Mouse (Mus musculus) urinary bladder, postnatal 25 days (tissue): ENCODE results near the gene Pax4.
A peak's percentile ranks its signal among the peaks of the same experiment; 100 is the strongest.

Experiments used
- DNase-seq: peaks from one replicate; pipeline ENCODE4 v3.0.0; 2022; ENCODE audit warnings: low spot score

The Pax4 gene

GRCm38 (mm10) chr6:28447937-28448336 lies 1.2 kb downstream of the Pax4 start:
- no peak for DNase-seq

GRCm38 (mm10) chr6:28431538-28431855 lies 17.7 kb downstream of the Pax4 start:
- DNase-seq, result no peak

GRCm38 (mm10) chr6:28430795-28431537 lies 18.2 kb downstream of the Pax4 start:
- DNase-seq, result no peak

GRCm38 (mm10) chr6:28429870-28430269 lies 19.3 kb downstream of the Pax4 start:
- no peak for DNase-seq

- DNase-seq, result no peak
Observed at GRCm38 (mm10) chr6:28428290-28428689, 20.9 kb downstream of the Pax4 start, which contains the start of gene Gcc1. TSS of gene Gcc1 (minus strand) at chr6:28428390.

- DNase-seq, result no peak
Observed at GRCm38 (mm10) chr6:28427096-28427839, 21.9 kb downstream of the Pax4 start, which contains the start of gene Fscn3. TSS of gene Fscn3 (plus strand) at chr6:28427789.

- no peak for DNase-seq
Observed at GRCm38 (mm10) chr6:28425019-28425418, 24.1 kb downstream of the Pax4 start.

- peak; percentile 44 for DNase-seq
Observed at GRCm38 (mm10) chr6:28423767-28424695, 25.1 kb downstream of the Pax4 start.

GRCm38 (mm10) chr6:28423313-28423712 lies 25.8 kb downstream of the Pax4 start, which contains the start of gene Arf5:
TSS of gene Arf5 (plus strand) at chr6:28423560.
- peak; percentile 99 for DNase-seq

- DNase-seq, result no peak
Observed at GRCm38 (mm10) chr6:28422651-28423290, 26.4 kb downstream of the Pax4 start.

- DNase-seq, result peak; percentile 98
Observed at GRCm38 (mm10) chr6:28421469-28422000, 27.6 kb downstream of the Pax4 start.

GRCm38 (mm10) chr6:28420865-28421264 lies 28.3 kb downstream of the Pax4 start:
- DNase-seq, result no peak

- DNase-seq, result no peak
Observed at GRCm38 (mm10) chr6:28420361-28420760, 28.8 kb downstream of the Pax4 start.

- DNase-seq, result no peak
Observed at GRCm38 (mm10) chr6:28419673-28420072, 29.5 kb downstream of the Pax4 start.

- DNase-seq, result peak; percentile 47
Observed at GRCm38 (mm10) chr6:28418449-28418848, 30.7 kb downstream of the Pax4 start.

- no peak for DNase-seq
Observed at GRCm38 (mm10) chr6:28416981-28417380, 32.2 kb downstream of the Pax4 start.

GRCm38 (mm10) chr6:28411236-28411635 lies 37.9 kb downstream of the Pax4 start:
- DNase-seq, result no peak

GRCm38 (mm10) chr6:28410053-28410452 lies 39.1 kb downstream of the Pax4 start:
- no peak for DNase-seq

GRCm38 (mm10) chr6:28399791-28400190 lies 49.4 kb downstream of the Pax4 start:
- no peak for DNase-seq

GRCm38 (mm10) chr6:28398726-28399125 lies 50.4 kb downstream of the Pax4 start:
- no peak for DNase-seq

GRCm38 (mm10) chr6:28397681-28398203 lies 51.4 kb downstream of the Pax4 start, which contains the start of gene Zfp800:
TSS of gene Zfp800 (minus strand) at chr6:28398005.
- DNase-seq, result no peak
